ENCODE assay signal across 9 mouse cellular contexts in the genomic region with DNA sequence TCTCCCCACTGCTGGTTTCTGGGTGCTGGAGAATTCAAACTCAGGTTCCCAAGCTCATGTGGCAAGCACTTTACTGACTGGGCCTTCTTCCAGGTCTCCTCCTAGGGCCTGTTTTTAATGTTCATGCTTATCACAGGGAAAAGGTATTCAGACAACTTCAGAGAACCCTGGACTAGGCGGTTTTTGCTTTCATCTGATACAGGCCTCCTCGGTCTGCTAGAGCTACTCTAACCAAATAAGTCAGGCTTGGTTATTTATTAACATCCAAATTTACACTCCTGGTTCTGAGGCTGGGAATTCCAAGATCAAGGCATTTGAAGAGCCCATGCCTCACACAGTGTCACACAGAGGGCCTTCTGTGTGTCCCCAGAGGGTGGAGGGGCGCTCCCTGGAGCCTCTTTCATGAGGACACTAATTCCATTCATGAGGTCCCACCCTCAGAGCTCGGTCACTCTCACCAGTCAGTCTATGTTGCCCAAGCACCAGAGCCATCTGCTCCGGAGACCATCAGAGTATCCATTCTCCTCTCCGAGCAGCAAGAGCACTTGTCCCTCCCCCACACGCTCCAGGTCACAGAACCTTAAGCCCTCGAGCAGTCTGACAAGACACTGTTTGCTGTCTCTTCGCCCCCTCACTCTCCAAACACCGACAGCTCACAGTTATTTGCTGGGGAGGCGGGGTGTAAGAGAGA. TPM values are rescaled to one million over a fixed set of nuclear protein-coding genes. Genes with fewer than 3 reads are reported as not detected.
DNase-seq lines count a peak whose midpoint lies in the region; ATAC-seq and TF ChIP-seq lines count a peak whose summit lies in the region.
"Had no signal": no experiment of that assay in that cellular context is flagged by ENCODE, and none has a peak within 500 bp of the region (broad histone marks: within the 10 kb centered on the region; RNA-seq: fewer than 3 reads in every experiment).

No protein-coding gene starts in this region.

- no peaks in the 10 kb centered on the region for H3K36me3 ChIP-seq in lung, postnatal 0 days (ENCODE audit: insufficient read depth, low read length)
- H3K36me3 ChIP-seq in hindbrain, postnatal 0 days (ENCODE audit: insufficient read depth, low read length) = no peaks in the 10 kb centered on the region
- H3K36me3 ChIP-seq in kidney, postnatal 0 days (ENCODE audit: insufficient read depth, low read length) = no peaks in the 10 kb centered on the region
- no peaks in the 10 kb centered on the region for H3K36me3 ChIP-seq in neural tube, embryonic 15.5 days

- H3K4me2 ChIP-seq in lung, postnatal 0 days (replicated peaks; ENCODE audit: low read depth, low read length) = no peak overlapping the region
- H3K4me2 ChIP-seq in hindbrain, postnatal 0 days (ENCODE audit: low read depth, low read length) = no peak overlapping the region
- H3K4me2 ChIP-seq in kidney, postnatal 0 days (ENCODE audit: low read length) = 0 out of 2 replicates have a peak overlapping the region, but pooled peaks have one; percentile 5
- H3K4me2 ChIP-seq in neural tube, embryonic 15.5 days = no peak overlapping the region

- TF ChIP-seq POLR2A in lung, adult 2 months (IDR thresholded peaks at IDR 0.05; ENCODE audit: borderline replicate concordance, extremely low read depth, low read depth, low read length) = no peak

- H3K9me3 ChIP-seq in lung, postnatal 0 days (ENCODE audit: low read length) = no peaks in the 10 kb centered on the region
- no peaks in the 10 kb centered on the region for H3K9me3 ChIP-seq in hindbrain, postnatal 0 days (ENCODE audit: low read length)
- no peaks in the 10 kb centered on the region for H3K9me3 ChIP-seq in kidney, postnatal 0 days (replicated peaks; ENCODE audit: low read length)
- no peaks in the 10 kb centered on the region for H3K9me3 ChIP-seq in neural tube, embryonic 15.5 days (replicated peaks)

- peak; percentile 10 for DNase-seq in lung, postnatal 0 days (ENCODE audit: low spot score)
- no peak for DNase-seq in lung, adult 2 months
- DNase-seq in hindbrain, postnatal 0 days (ENCODE audit: low spot score) = peak; percentile 58
- DNase-seq in kidney, postnatal 0 days (ENCODE audit: low spot score) = peak; percentile 72
- DNase-seq in thymus, postnatal 25 days = no peak
- DNase-seq in B cell, adult 2 months = no peak
- no peak for DNase-seq in urinary bladder, postnatal 25 days (ENCODE audit: low spot score)

- TF ChIP-seq CTCF in lung, postnatal 0 days (IDR thresholded peaks at IDR 0.05) = no peak
- no peak for TF ChIP-seq CTCF in lung, adult 2 months (IDR thresholded peaks at IDR 0.05; ENCODE audit: insufficient read depth, low read length)
- TF ChIP-seq CTCF in hindbrain, postnatal 0 days (IDR thresholded peaks at IDR 0.05; ENCODE audit: low read depth) = no peak
- no peak for TF ChIP-seq CTCF in kidney, postnatal 0 days (IDR thresholded peaks at IDR 0.05; ENCODE audit: low read depth)

- H3K4me3 ChIP-seq in lung, postnatal 0 days (ENCODE audit: low read depth, low read length) = no peak overlapping the region
- H3K4me3 ChIP-seq in lung, adult 2 months (replicated peaks; ENCODE audit: extremely low read depth, low read depth, low read length) = no peak overlapping the region
- no peak overlapping the region for H3K4me3 ChIP-seq in hindbrain, postnatal 0 days (ENCODE audit: low read length)
- H3K4me3 ChIP-seq in kidney, postnatal 0 days (replicated peaks; ENCODE audit: low read depth, low read length) = no peak overlapping the region
- H3K4me3 ChIP-seq in neural tube, embryonic 15.5 days (replicated peaks) = no peak overlapping the region

- no peak overlapping the region for H3K9ac ChIP-seq in lung, postnatal 0 days (replicated peaks; ENCODE audit: low read depth)
- no peak overlapping the region for H3K9ac ChIP-seq in hindbrain, postnatal 0 days (replicated peaks; ENCODE audit: low read length)
- H3K9ac ChIP-seq in kidney, postnatal 0 days (ENCODE audit: low read depth, low read length) = no peak overlapping the region
- no peak overlapping the region for H3K9ac ChIP-seq in neural tube, embryonic 15.5 days (replicated peaks)

- H3K27me3 ChIP-seq in lung, postnatal 0 days (replicated peaks; ENCODE audit: insufficient read depth, low read length) = no peaks in the 10 kb centered on the region
- peaks cover 24% of the 10 kb centered on the region for H3K27me3 ChIP-seq in hindbrain, postnatal 0 days (ENCODE audit: insufficient read depth, low read length)
- no peaks in the 10 kb centered on the region for H3K27me3 ChIP-seq in kidney, postnatal 0 days (ENCODE audit: insufficient read depth, low read length)
- H3K27me3 ChIP-seq in neural tube, embryonic 15.5 days (replicated peaks) = peaks cover 50% of the 10 kb centered on the region

- no peaks in the 10 kb centered on the region for H3K4me1 ChIP-seq in lung, postnatal 0 days (ENCODE audit: insufficient read depth, low read depth, low read length)
- H3K4me1 ChIP-seq in lung, adult 2 months (ENCODE audit: control insufficient read depth, insufficient read depth, low read length) = peaks cover 6% of the 10 kb centered on the region; the same call in 1 of the 2 replicates
- peaks cover 8% of the 10 kb centered on the region; the same call in 1 of the 2 replicates for H3K4me1 ChIP-seq in hindbrain, postnatal 0 days (ENCODE audit: insufficient read depth, low read length)
- H3K4me1 ChIP-seq in kidney, postnatal 0 days (replicated peaks; ENCODE audit: insufficient read depth, low read length) = peaks cover 18% of the 10 kb centered on the region
- peaks cover 19% of the 10 kb centered on the region for H3K4me1 ChIP-seq in neural tube, embryonic 15.5 days

- WGBS in lung, postnatal 0 days = 17% methylated on average over 11 of the region's 11 CpGs
- WGBS in lung, adult 2 months = 25% methylated on average over 11 of the region's 11 CpGs
- 24% methylated on average over 11 of the region's 11 CpGs for WGBS in hindbrain, postnatal 0 days
- 11% methylated on average over 11 of the region's 11 CpGs for WGBS in kidney, postnatal 0 days
- 23% methylated on average over 11 of the region's 11 CpGs for WGBS in neural tube, embryonic 15.5 days

- H3K27ac ChIP-seq in lung, postnatal 0 days (ENCODE audit: low read length) = no peak overlapping the region
- H3K27ac ChIP-seq in hindbrain, postnatal 0 days = no peak overlapping the region
- peak overlapping the region; percentile 60 for H3K27ac ChIP-seq in kidney, postnatal 0 days
- H3K27ac ChIP-seq in neural tube, embryonic 15.5 days (replicated peaks) = no peak overlapping the region

- no peak for TF ChIP-seq EP300 in lung, postnatal 0 days (IDR thresholded peaks at IDR 0.05)

- no peak for ATAC-seq in lung, postnatal 0 days
- ATAC-seq in hindbrain, postnatal 0 days = peak; percentile 85
- ATAC-seq in kidney, postnatal 0 days (replicated peaks; ENCODE audit: low FRiP score, low read depth) = peak; percentile 58
- ATAC-seq in neural tube, embryonic 15.5 days (ENCODE audit: low FRiP score) = peak; percentile 59; the same call in 1 of the 2 replicates

RNA-seq across cellular contexts. Expression of a gene that starts 2.6 kb away (rescaled TPM):
- 3.0 and 3.9 TPM in 2 replicates for polyA plus RNA-seq in lung, postnatal 0 days (2015; fragmentation: Nextera tagmentation; extraction: Ambion mirVana)
- polyA plus RNA-seq in lung, adult 2 months (2012; rRNA removed) = 4.0 and 4.9 TPM in 2 replicates
- total RNA-seq in hindbrain, postnatal 0 days (2014; rRNA removed) = 0.25 TPM in 1 of 2 replicates, not detected in the other
- polyA plus RNA-seq in hindbrain, postnatal 0 days (2015; fragmentation: Nextera tagmentation; extraction: Ambion mirVana) = 0.45 and 0.87 TPM in 2 replicates
- 4.8 and 5.2 TPM in 2 replicates for polyA plus RNA-seq in kidney, postnatal 0 days (2015; fragmentation: Nextera tagmentation; extraction: Ambion mirVana)
- polyA plus RNA-seq in neural tube, embryonic 15.5 days (2015; fragmentation: Nextera tagmentation; extraction: Ambion mirVana) = 3.8 and 5.1 TPM in 2 replicates
- total RNA-seq: common myeloid progenitor, adult 5-6 weeks had no signal

RNA-seq across cellular contexts. Expression of a gene that starts 32.3 kb away (rescaled TPM):
- polyA plus RNA-seq in lung, postnatal 0 days (2015; fragmentation: Nextera tagmentation; extraction: Ambion mirVana) = 14.6 and 15.0 TPM in 2 replicates
- polyA plus RNA-seq in lung, adult 2 months (2012; rRNA removed) = 15.6 and 15.9 TPM in 2 replicates
- 11.1 and 17.5 TPM in 2 replicates for total RNA-seq in hindbrain, postnatal 0 days (2014; rRNA removed)
- 31.5 and 33.5 TPM in 2 replicates for polyA plus RNA-seq in hindbrain, postnatal 0 days (2015; fragmentation: Nextera tagmentation; extraction: Ambion mirVana)
- polyA plus RNA-seq in kidney, postnatal 0 days (2015; fragmentation: Nextera tagmentation; extraction: Ambion mirVana) = 18.5 and 19.9 TPM in 2 replicates
- 28.2 and 30.6 TPM in 2 replicates for polyA plus RNA-seq in neural tube, embryonic 15.5 days (2015; fragmentation: Nextera tagmentation; extraction: Ambion mirVana)

RNA-seq across cellular contexts. Expression of a gene that starts 32.5 kb away (rescaled TPM):
- 24.0 and 30.7 TPM in 2 replicates for polyA plus RNA-seq in lung, postnatal 0 days (2015; fragmentation: Nextera tagmentation; extraction: Ambion mirVana)
- 13.4 and 16.4 TPM in 2 replicates for polyA plus RNA-seq in lung, adult 2 months (2012; rRNA removed)
- total RNA-seq in hindbrain, postnatal 0 days (2014; rRNA removed) = 63.1 and 64.2 TPM in 2 replicates
- 57.5 and 58.6 TPM in 2 replicates for polyA plus RNA-seq in hindbrain, postnatal 0 days (2015; fragmentation: Nextera tagmentation; extraction: Ambion mirVana)
- 29.0 and 29.9 TPM in 2 replicates for polyA plus RNA-seq in kidney, postnatal 0 days (2015; fragmentation: Nextera tagmentation; extraction: Ambion mirVana)
- 57.5 and 62.9 TPM in 2 replicates for polyA plus RNA-seq in neural tube, embryonic 15.5 days (2015; fragmentation: Nextera tagmentation; extraction: Ambion mirVana)

RNA-seq across cellular contexts. Expression of a gene that starts 38.6 kb away (rescaled TPM):
- polyA plus RNA-seq in lung, postnatal 0 days (2015; fragmentation: Nextera tagmentation; extraction: Ambion mirVana) = 1.5 and 1.7 TPM in 2 replicates
- 0.44 and 0.51 TPM in 2 replicates for polyA plus RNA-seq in lung, adult 2 months (2012; rRNA removed)
- 75.3 and 83.9 TPM in 2 replicates for total RNA-seq in hindbrain, postnatal 0 days (2014; rRNA removed)
- 19.2 and 19.5 TPM in 2 replicates for polyA plus RNA-seq in hindbrain, postnatal 0 days (2015; fragmentation: Nextera tagmentation; extraction: Ambion mirVana)
- 0.04 TPM in 2 replicates for polyA plus RNA-seq in kidney, postnatal 0 days (2015; fragmentation: Nextera tagmentation; extraction: Ambion mirVana)
- polyA plus RNA-seq in neural tube, embryonic 15.5 days (2015; fragmentation: Nextera tagmentation; extraction: Ambion mirVana) = 23.6 and 28.3 TPM in 2 replicates
- total RNA-seq: common myeloid progenitor, adult 5-6 weeks had no signal

Comparison
In these comparisons a context has a peak if more than half of its experiments do, and no peak if none do; other contexts are left out.
1. DNase-seq: peak in lung, postnatal 0 days (single experiment), hindbrain, postnatal 0 days (single experiment) and kidney, postnatal 0 days (single experiment); none in lung, adult 2 months (single experiment), thymus, postnatal 25 days (single experiment), B cell, adult 2 months (0 of 2) and urinary bladder, postnatal 25 days (single experiment).